Mouse (Mus musculus) brown adipose tissue, adult 24 weeks (tissue): ENCODE data around the gene Snrnp25. TPM values are rescaled to one million over a fixed set of nuclear protein-coding genes. Genes with fewer than 3 reads are reported as not detected.
A peak's percentile ranks its signal among the peaks of the same experiment; 100 is the strongest.

Experiments used
- H3K27ac ChIP-seq: fragments of 200-500 bp; replicated peaks from 2 replicates; pipeline ENCODE4 v1.5.1; 2012; ENCODE audit warnings: low read depth, mild to moderate bottlenecking, low read length
- H3K4me1 ChIP-seq: fragments of 200-500 bp; 2 replicates; pipeline ENCODE4 v1.6.1; 2012; ENCODE audit warnings: low read length, mixed read lengths; ENCODE audit not compliant: control insufficient read depth, insufficient read depth, insufficient read length
- H3K4me3 ChIP-seq: fragments of 200-500 bp; 2 replicates; pipeline ENCODE4 v1.5.1; 2012; ENCODE audit warnings: low read depth, mild to moderate bottlenecking, low read length, moderate library complexity; ENCODE audit not compliant: insufficient read depth
- polyA plus RNA-seq: library from polyadenylated mRNA; stranded (reverse); fragments of >200 nt; gene quantifications from 2 replicates; pipeline ENCODE4 v1.2.4, GENCODE M21; 2012; ENCODE audit not compliant: missing spikeins, insufficient read depth, insufficient read length

The Snrnp25 gene
- polyA plus RNA-seq, 1 experiment, result 22.6 TPM

DNA sequence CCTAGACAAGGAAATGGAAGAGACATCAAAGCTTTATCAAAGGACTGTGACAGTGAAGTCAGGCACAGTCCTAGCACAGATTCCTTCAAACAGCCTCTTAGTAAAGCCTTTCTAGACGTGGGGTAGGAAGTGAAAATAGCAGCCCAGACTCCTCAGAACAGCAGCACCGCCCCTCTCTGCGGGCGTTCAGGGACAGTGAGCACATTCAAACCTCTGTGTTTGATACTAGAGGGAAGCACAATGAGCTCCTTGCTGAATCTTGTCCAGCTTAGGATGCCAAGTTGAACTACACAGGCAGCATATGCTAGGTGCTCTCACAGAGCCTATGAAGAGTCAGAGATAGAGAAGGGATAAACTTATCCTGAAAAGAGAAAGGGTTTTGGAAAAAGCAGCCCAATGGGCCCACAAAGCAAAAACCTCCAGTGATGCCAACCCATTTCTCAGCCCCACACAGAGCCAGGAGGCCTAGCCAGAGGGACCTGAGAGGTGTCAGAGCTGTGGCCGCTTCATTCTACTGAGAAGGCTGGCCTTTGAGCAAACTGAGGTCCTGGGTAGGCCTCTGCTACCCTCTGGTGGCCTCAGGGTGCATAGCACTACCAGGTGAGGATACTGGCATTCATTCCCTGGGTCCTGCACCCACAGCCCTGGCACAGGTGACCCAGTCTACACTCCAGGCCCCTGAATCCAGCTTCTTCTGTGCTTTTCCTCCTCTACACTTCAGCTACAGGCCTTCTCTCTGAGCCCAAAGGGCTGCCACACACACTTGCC, 33.1 kb downstream of the Snrnp25 start:
- Histone ChIP-seq H3K27ac (no peak overlapping the region), H3K4me1 (no peaks in the 10 kb centered on the region), H3K4me3 (no peak overlapping the region)

DNA sequence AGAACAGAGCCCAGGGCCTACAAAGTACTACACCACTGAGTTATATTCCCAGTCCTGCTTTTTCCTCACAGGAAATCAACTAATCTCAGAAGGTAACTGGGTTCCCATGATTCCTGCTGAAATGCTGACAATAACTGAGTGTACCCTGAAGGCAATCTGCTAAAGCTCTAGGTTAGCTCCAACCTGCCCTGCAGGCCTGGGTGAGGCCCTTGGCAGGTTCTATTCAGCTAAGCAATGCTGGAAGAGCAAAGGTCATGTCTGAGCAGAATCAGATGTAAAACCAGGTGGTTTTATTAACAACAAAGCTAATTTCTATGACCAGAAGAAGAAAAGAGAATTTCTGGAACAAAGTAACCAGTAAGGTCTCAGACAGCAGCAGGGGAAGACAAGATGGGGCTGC, 36.2 kb downstream of the Snrnp25 start:
- no peak overlapping the region for H3K4me3 ChIP-seq
- H3K4me1 ChIP-seq, result peaks cover 2% of the 10 kb centered on the region; the same call in 1 of the 2 replicates
- H3K27ac ChIP-seq, result no peak overlapping the region

DNA sequence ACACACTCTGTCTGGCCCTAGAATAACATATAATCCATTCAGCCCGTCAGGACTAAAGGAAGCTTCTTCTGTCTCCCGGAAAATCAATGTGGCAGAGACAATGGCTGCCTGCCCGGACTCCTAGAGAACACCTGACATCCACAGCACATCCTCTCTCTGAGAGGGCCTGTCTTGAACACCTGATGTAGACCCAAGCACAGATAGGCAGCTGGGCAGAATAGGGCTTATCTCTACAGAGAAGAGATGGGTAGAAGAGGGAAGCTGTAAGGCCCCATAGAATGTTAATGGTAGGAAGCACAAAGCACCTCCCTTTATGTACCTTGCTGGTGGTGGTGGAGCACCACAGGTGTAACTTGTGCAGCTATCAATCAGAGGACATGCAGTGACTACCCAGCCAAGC, 37.0 kb downstream of the Snrnp25 start:
- Histone ChIP-seq H3K27ac (no peak overlapping the region), H3K4me1 (peaks cover 2% of the 10 kb centered on the region; the same call in 1 of the 2 replicates), H3K4me3 (no peak overlapping the region)

DNA sequence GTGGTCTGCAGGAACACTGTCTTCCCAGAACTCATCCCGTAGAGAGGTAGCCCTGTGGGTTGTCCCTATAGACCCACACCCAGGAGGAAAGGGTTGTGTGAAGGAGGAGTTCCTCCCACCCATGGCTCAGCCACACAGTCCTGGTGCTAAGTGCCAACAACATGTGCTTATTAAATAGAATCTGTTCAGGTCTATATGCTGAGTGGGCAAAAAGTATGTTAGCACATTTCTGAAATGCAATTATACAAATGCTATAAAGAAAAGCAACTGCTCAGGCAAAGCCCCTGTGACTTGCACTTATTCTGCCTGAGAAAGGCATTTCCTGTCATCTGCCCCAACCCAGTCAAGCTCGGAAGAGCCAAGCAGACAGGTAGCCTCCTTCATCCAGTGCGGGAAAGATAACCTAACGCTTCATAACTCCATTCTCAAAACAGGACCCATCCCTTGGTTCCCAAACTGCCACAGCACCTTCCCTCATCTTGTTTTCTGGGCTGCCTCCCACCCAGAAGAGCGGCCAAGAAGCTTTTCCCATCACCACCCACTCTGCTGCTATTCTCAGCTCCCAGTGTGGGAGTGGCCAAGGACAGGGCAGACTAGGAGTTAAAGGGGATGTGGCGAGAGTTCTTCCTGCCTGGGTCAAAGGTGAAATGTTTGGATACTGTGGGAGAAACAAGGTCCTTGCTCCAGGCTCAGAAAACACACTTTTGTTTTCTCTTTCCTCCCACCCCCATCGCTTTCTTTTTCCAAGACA, 38.2 kb downstream of the Snrnp25 start:
- no peak overlapping the region for H3K4me3 ChIP-seq
- H3K27ac ChIP-seq, result peak overlapping the region; percentile 58; the same call in 1 of the 2 replicates
- peaks cover 2% of the 10 kb centered on the region; the same call in 1 of the 2 replicates for H3K4me1 ChIP-seq

DNA sequence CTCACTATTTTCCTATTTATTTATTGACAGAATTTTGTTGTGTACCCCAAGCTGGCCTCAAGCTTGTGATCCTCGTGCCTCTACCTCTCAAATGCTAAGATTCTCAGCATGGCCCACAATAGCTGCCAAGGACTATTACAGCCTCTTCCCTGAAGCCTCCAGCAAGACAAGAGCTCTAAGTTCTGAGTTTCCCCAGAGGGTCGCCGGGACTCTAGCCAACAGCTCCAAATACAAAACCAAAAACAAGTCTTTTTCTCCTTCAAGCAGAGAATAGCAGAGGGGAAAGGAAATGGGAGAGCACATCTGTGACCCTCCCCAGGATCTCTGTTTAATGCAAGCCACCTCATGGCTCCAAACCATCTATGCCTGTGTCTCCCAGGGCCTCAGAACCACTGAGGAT, 38.8 kb downstream of the Snrnp25 start:
- H3K4me1 ChIP-seq, result peaks cover 2% of the 10 kb centered on the region; the same call in 1 of the 2 replicates
- no peak overlapping the region for H3K4me3 ChIP-seq
- H3K27ac ChIP-seq, result peak overlapping the region; percentile 58

DNA sequence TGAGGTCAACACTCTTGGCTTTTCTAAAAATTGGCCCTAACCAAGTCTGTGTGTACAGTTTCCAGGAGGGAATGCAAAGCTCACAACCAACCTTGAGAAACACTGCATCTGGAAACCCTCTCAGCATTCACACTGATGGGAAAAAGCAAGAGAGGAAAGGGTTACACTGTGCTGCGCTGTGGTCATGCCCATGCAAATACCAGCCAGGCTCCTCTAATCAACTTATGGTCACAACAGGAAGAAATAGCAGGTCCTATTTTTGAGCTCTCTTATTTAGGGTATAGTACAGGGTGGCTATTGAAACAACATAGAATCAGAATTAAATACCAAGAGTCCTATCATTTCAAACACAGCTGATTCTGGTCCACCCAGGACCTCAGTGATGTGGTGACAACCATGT, 39.4 kb downstream of the Snrnp25 start:
- no peak overlapping the region for H3K4me3 ChIP-seq
- H3K27ac ChIP-seq, result 0 out of 2 replicates have a peak overlapping the region, but pooled peaks have one; percentile 21
- peaks cover 2% of the 10 kb centered on the region; the same call in 1 of the 2 replicates for H3K4me1 ChIP-seq

DNA sequence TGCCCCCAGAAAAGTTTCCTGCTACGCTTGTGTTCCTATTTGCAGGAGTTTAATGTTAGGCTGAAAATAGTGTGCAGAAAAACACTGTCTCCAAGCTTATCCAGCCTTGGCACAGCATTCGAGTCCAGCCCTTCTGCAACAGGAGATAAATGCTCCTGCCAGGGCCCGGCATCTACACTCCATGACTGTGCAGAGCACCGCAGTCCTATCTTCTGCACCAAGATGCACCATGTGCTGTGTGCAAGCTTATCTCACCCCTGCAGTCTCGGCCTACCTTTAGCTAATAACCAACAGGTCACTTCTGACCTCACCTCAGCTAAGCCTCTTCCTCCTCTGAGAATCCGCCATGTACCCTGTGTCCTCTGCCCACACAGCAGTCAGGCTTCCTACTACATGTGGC, 40.4 kb downstream of the Snrnp25 start:
- H3K4me3 ChIP-seq, result no peak overlapping the region
- H3K4me1 ChIP-seq, result peaks cover 2% of the 10 kb centered on the region; the same call in 1 of the 2 replicates
- H3K27ac ChIP-seq, result no peak overlapping the region

DNA sequence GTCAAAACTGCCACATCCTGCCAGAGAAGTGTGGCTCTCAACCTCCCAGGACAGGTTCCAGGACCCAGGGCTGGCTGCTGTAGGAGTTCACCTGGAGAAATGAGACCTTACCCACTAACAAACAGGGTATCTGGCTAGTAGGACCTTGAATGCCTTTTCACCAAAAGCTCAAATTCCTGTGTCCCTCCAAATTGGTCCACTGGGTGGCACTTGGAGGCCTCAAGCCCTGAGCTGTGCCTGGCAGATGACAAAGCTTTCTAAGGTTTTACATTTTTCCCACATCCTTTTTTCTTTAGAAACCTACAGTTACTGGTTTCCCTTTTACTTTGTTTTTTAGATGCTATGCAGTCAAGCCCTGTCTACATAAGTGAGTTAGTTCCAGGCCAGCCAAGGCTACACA, 41.9 kb downstream of the Snrnp25 start:
- no peak overlapping the region for H3K4me3 ChIP-seq
- peaks cover 2% of the 10 kb centered on the region; the same call in 1 of the 2 replicates for H3K4me1 ChIP-seq
- no peak overlapping the region for H3K27ac ChIP-seq

DNA sequence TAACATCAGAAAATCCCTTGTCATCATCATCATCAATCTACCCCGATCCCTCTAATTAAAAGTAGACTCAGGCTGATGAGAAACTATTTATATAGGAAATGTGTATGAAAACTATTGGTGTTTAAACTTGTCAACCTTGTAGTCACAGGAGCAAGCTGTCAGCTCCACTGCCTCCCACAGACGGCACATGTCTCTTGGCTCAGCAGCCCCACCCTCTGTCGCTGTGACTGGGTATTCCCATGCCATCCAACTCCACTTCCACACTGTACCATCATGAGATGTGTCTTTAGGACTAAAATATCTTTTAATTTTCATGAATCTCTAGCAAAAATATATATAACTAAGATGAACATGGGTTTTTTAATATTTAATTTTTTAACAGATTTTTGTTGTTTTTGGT, 43.1 kb downstream of the Snrnp25 start:
- no peak overlapping the region for H3K27ac ChIP-seq
- H3K4me3 ChIP-seq, result no peak overlapping the region
- peaks cover 2% of the 10 kb centered on the region; the same call in 1 of the 2 replicates for H3K4me1 ChIP-seq

DNA sequence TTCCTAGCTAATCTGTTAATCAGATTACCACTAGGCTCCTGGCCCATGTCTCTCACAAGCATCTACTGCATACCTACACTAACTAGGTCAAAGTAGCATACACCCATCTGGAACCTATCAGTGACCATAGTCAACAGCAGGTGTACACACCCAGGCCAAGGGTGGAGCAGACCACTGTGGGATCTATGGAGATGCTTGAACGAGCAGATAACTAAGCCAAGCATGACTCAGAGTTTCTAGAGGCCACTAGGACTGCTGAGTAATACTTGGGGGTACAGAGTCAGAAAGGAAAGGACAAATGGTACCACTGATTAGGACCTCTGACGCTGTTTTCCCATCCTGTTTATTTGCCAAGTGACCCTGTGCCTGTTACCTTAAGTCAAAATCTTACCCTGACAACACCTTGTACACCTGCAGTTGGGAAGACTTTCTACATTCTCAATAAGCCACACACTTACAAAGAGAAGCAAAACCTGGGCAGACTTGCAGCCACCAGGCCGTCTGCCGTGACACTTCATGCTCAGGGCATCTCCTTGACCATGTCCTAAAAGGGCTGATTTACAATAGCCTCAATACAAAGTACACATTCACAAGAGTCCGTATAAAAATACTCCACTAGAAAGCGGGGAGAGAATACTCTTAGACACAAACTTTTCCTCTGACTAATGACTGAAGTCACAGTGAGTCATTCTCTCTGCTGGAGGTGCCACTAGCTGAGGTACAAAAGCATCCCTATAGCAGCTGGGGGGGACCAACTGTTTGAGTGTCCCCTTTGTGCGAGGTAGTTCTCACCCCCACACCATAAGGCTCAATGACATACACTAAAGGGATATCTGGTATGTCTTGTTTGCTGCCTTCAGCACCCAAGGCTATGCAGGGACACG, 45.9 kb downstream of the Snrnp25 start:
- H3K4me1 ChIP-seq, result no peaks in the 10 kb centered on the region
- no peak overlapping the region for H3K4me3 ChIP-seq
- no peak overlapping the region for H3K27ac ChIP-seq

DNA sequence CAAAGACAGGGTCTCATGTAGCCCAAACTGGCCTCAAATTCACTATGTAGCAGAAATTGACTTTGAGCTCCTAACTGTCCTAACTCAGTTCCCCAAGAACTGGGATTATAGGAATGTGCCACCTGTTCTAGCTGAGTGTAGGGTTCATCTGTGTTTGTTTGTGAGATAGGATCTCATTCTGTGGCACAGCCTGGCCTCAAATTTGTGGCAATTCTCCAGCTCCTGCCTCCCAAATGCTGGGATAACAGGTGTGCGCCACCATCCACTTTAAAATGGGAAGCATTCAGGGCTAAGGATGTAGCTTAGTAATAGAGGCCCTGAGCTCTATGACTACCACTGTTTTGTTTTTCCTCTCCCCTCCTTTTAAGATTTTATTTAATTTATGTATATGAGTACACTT, 47.9 kb downstream of the Snrnp25 start:
- H3K27ac ChIP-seq, result no peak overlapping the region
- H3K4me1 ChIP-seq, result no peaks in the 10 kb centered on the region
- H3K4me3 ChIP-seq, result no peak overlapping the region

DNA sequence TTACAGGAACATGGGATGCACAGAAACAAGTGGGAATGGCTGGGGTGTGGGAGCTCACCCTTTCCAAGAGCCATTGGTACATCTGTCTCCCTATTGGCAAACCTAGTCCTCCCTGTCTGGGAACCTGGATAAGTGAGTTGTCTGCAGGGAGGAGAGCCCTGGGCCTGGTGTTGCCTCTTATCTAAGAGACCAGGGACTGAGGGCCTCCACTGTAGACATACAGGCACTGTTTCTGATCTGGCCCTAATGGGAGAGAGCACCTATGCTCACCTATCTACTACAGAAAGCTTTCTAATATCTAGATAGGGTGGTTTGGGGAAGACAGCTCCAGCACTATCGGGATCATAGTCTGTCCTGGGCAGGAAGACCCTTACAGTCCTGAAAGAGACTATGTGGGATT, 50.9 kb downstream of the Snrnp25 start:
- Histone ChIP-seq H3K4me1 (no peaks in the 10 kb centered on the region), H3K4me3 (no peak overlapping the region), H3K27ac (no peak overlapping the region)

DNA sequence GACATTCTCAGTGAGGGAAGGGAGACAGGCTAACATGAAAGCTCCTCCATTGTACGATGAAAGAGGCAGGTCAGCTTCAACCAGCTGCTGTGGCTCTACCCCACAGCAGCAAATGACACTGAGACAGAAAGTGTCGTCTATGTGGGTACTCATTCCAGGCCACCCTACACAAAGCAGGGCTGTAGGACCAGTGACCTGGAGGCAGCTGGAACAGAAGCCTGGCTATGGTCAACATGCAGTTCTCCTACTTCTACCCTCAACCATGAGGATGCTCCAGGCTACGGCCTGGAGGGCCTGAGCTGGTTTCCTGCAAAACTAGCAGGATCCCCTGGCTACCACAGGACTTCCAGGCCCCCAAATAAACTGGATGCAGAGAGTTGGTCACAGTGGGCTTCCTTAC, 51.4 kb downstream of the Snrnp25 start:
- H3K4me3 ChIP-seq, result no peak overlapping the region
- no peaks in the 10 kb centered on the region for H3K4me1 ChIP-seq
- H3K27ac ChIP-seq, result no peak overlapping the region
